Mouse (Mus musculus): Measurements from ENCODE around the gene Fgb.

GRCm38 (mm10) chr3:83067920-83068319 is 18.3 kb upstream of the Fgb start:
- TF ChIP-seq POLR2A (IDR thresholded peaks at IDR 0.05; ENCODE audit: insufficient read depth, low read depth, low read length), result no peak
- no peak for TF ChIP-seq CTCF (IDR thresholded peaks at IDR 0.05; ENCODE audit: insufficient read depth, low read depth, low read length)

All from olfactory bulb, adult 2 months (tissue).